Mouse (Mus musculus) lung, postnatal 10 days (tissue): Measurements from ENCODE around the gene Cyp2d11.
A peak's percentile ranks its signal among the peaks of the same experiment; 100 is the strongest.

Source experiments
- DNase-seq: peaks from one replicate; pipeline ENCODE4 v3.0.0; 2021

Cyp2d11 gene

GRCm38 (mm10) chr15:82350349-82350748 is 43.5 kb downstream of the Cyp2d11 start:
- DNase-seq: no peak

GRCm38 (mm10) chr15:82348999-82349341 is 44.9 kb downstream of the Cyp2d11 start:
- DNase-seq: no peak

GRCm38 (mm10) chr15:82348258-82348998 is 45.4 kb downstream of the Cyp2d11 start:
- DNase-seq: no peak

GRCm38 (mm10) chr15:82347852-82348251 is 46.0 kb downstream of the Cyp2d11 start:
- no peak for DNase-seq

GRCm38 (mm10) chr15:82347303-82347676 is 46.5 kb downstream of the Cyp2d11 start:
- DNase-seq: no peak

GRCm38 (mm10) chr15:82346580-82347302 is 47.1 kb downstream of the Cyp2d11 start:
- no peak for DNase-seq

- DNase-seq: peak; percentile 99
These were observed 47.9 kb downstream of the Cyp2d11 start for GRCm38 (mm10) chr15:82345820-82346470.

GRCm38 (mm10) chr15:82344971-82345370 is 48.9 kb downstream of the Cyp2d11 start:
- no peak for DNase-seq

- DNase-seq: no peak
These were observed 50.2 kb downstream of the Cyp2d11 start for GRCm38 (mm10) chr15:82343368-82344287.

- no peak for DNase-seq
These were observed 51.3 kb downstream of the Cyp2d11 start for GRCm38 (mm10) chr15:82342543-82342935.

GRCm38 (mm10) chr15:82341675-82342542 is 51.9 kb downstream of the Cyp2d11 start:
- no peak for DNase-seq

- peak; percentile 77 for DNase-seq
These were observed 52.8 kb downstream of the Cyp2d11 start for GRCm38 (mm10) chr15:82341036-82341501.

GRCm38 (mm10) chr15:82340414-82341035 is 53.3 kb downstream of the Cyp2d11 start:
- peak; percentile 41 for DNase-seq

GRCm38 (mm10) chr15:82339634-82340254 is 54.1 kb downstream of the Cyp2d11 start:
- no peak for DNase-seq
